Comparison of ENCODE assay signal across 12 mouse cellular contexts in the genomic region with DNA sequence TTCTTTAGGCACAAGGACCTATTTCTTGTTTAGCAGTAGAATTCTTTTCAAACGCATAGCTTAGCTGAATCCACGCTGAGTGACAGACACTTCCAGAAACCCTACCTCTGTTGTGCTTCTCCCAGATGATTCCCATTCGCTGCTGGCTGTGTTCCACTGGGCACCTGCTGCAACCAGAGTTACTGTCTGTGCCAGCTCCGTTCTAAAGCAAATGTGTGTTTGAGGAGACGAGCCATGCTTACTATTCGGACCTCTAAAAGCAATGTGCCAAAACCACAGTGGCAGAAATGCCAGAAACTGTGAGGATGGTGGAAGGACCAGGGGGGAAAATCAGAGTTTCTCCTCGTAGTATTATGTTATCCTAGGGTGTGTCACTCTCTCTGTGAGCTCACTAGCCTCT.
A peak's percentile ranks its signal among the peaks of the same experiment; 100 is the strongest.
DNase-seq lines count a peak whose midpoint lies in the region; ATAC-seq and TF ChIP-seq lines count a peak whose summit lies in the region.
"Had no signal": no experiment of that assay in that cellular context is flagged by ENCODE, and none has a peak within 500 bp of the region (broad histone marks: within the 10 kb centered on the region; RNA-seq: fewer than 3 reads in every experiment).

No protein-coding gene starts in this region.

- peaks cover 30% of the 10 kb centered on the region for H3K4me1 ChIP-seq in forebrain, embryonic 14.5 days (ENCODE audit: control insufficient read depth, insufficient read depth, low read length)
- H3K4me1 ChIP-seq in forebrain, embryonic 10.5 days: peaks cover 28% of the 10 kb centered on the region
- peaks cover 24% of the 10 kb centered on the region for H3K4me1 ChIP-seq in hindbrain, postnatal 0 days (ENCODE audit: insufficient read depth, low read length)
- H3K4me1 ChIP-seq in hindbrain, embryonic 14.5 days (replicated peaks; ENCODE audit: control insufficient read depth, insufficient read depth, low read length): peaks cover 19% of the 10 kb centered on the region

- no peak for ATAC-seq in forebrain, embryonic 14.5 days
- ATAC-seq in hindbrain, postnatal 0 days: no peak
- no peak for ATAC-seq in hindbrain, embryonic 14.5 days (ENCODE audit: low FRiP score)
- no peak for ATAC-seq in megakaryocyte, adult 5-6 weeks (ENCODE audit: poor library complexity, severe bottlenecking)

- no peak for TF ChIP-seq CTCF in hindbrain, postnatal 0 days (IDR thresholded peaks at IDR 0.05; ENCODE audit: low read depth)

- no peak overlapping the region for H3K9ac ChIP-seq in forebrain, embryonic 14.5 days (ENCODE audit: low read length)
- no peak overlapping the region for H3K9ac ChIP-seq in hindbrain, postnatal 0 days (replicated peaks; ENCODE audit: low read length)
- H3K9ac ChIP-seq in hindbrain, embryonic 14.5 days: no peak overlapping the region
- H3K9ac ChIP-seq: kidney, embryonic 15.5 days had no signal

- WGBS in forebrain, embryonic 14.5 days: 43% methylated on average over 7 of the region's 7 CpGs
- WGBS in forebrain, embryonic 10.5 days: 81% methylated on average over 7 of the region's 7 CpGs
- WGBS in hindbrain, postnatal 0 days: 34% methylated on average over 7 of the region's 7 CpGs
- 49% methylated on average over 7 of the region's 7 CpGs for WGBS in hindbrain, embryonic 14.5 days

- H3K36me3 ChIP-seq in forebrain, embryonic 14.5 days (ENCODE audit: control insufficient read depth, insufficient read depth, low read length): no peaks in the 10 kb centered on the region
- H3K36me3 ChIP-seq in forebrain, embryonic 10.5 days (replicated peaks): no peaks in the 10 kb centered on the region
- H3K36me3 ChIP-seq in hindbrain, postnatal 0 days (ENCODE audit: insufficient read depth, low read length): no peaks in the 10 kb centered on the region
- no peaks in the 10 kb centered on the region for H3K36me3 ChIP-seq in hindbrain, embryonic 14.5 days (replicated peaks; ENCODE audit: control insufficient read depth, insufficient read depth)
- H3K36me3 ChIP-seq: kidney, embryonic 15.5 days had no signal

- no peaks in the 10 kb centered on the region for H3K9me3 ChIP-seq in forebrain, embryonic 14.5 days (replicated peaks; ENCODE audit: control insufficient read depth, low read length)
- no peaks in the 10 kb centered on the region for H3K9me3 ChIP-seq in forebrain, embryonic 10.5 days
- no peaks in the 10 kb centered on the region for H3K9me3 ChIP-seq in hindbrain, postnatal 0 days (ENCODE audit: low read length)
- H3K9me3 ChIP-seq in hindbrain, embryonic 14.5 days (ENCODE audit: control insufficient read depth, low read length): no peaks in the 10 kb centered on the region
- H3K9me3 ChIP-seq: kidney, embryonic 15.5 days had no signal

- no peak overlapping the region for H3K4me2 ChIP-seq in forebrain, embryonic 14.5 days (ENCODE audit: low read length)
- H3K4me2 ChIP-seq in hindbrain, postnatal 0 days (ENCODE audit: low read depth, low read length): no peak overlapping the region
- no peak overlapping the region for H3K4me2 ChIP-seq in hindbrain, embryonic 14.5 days (replicated peaks)

- peak; percentile 56 for DNase-seq in forebrain, embryonic 14.5 days (ENCODE audit: low spot score)
- no peak for DNase-seq in forebrain, embryonic 10.5 days (ENCODE audit: extremely low spot score, low spot score)
- DNase-seq in hindbrain, postnatal 0 days (ENCODE audit: low spot score): peak; percentile 51
- DNase-seq in hindbrain, embryonic 14.5 days (ENCODE audit: low spot score): no peak
- DNase-seq in Muller cell, postnatal 12 days (ENCODE audit: inconsistent ontology term): peak; percentile 65
- peak; percentile 19 to 35 for DNase-seq in cerebellum, postnatal 36 days
- no peak for DNase-seq in frontal cortex, adult 2 months (ENCODE audit: extremely low spot score in 1 of 2, low spot score in 1 of 2)
- DNase-seq: adrenal gland, postnatal 25 days; thymus, adult 2 months had no signal

- no peak overlapping the region for H3K27ac ChIP-seq in forebrain, embryonic 14.5 days (ENCODE audit: low read depth, low read length)
- H3K27ac ChIP-seq in forebrain, embryonic 10.5 days: no peak overlapping the region
- H3K27ac ChIP-seq in hindbrain, postnatal 0 days: no peak overlapping the region
- H3K27ac ChIP-seq in hindbrain, embryonic 14.5 days: no peak overlapping the region
- H3K27ac ChIP-seq: kidney, embryonic 15.5 days had no signal

- no peaks in the 10 kb centered on the region for H3K27me3 ChIP-seq in forebrain, embryonic 14.5 days (replicated peaks; ENCODE audit: control insufficient read depth, insufficient read depth, low read length)
- no peaks in the 10 kb centered on the region for H3K27me3 ChIP-seq in forebrain, embryonic 10.5 days (ENCODE audit: poor library complexity, severe bottlenecking)
- no peaks in the 10 kb centered on the region for H3K27me3 ChIP-seq in hindbrain, postnatal 0 days (ENCODE audit: insufficient read depth, low read length)
- no peaks in the 10 kb centered on the region for H3K27me3 ChIP-seq in hindbrain, embryonic 14.5 days (ENCODE audit: control insufficient read depth, insufficient read depth, low read length)
- H3K27me3 ChIP-seq: kidney, embryonic 15.5 days; Patski had no signal

- H3K4me3 ChIP-seq in forebrain, embryonic 14.5 days (ENCODE audit: low read depth, low read length): no peak overlapping the region
- H3K4me3 ChIP-seq in forebrain, embryonic 10.5 days: no peak overlapping the region
- no peak overlapping the region for H3K4me3 ChIP-seq in hindbrain, postnatal 0 days (ENCODE audit: low read length)
- no peak overlapping the region for H3K4me3 ChIP-seq in hindbrain, embryonic 14.5 days (replicated peaks; ENCODE audit: low read length)
- H3K4me3 ChIP-seq: kidney, embryonic 15.5 days had no signal

Comparison
In these comparisons a context has a peak if more than half of its experiments do, and no peak if none do; other contexts are left out.
1. DNase-seq: peak in forebrain, embryonic 14.5 days (single experiment), hindbrain, postnatal 0 days (single experiment), Muller cell, postnatal 12 days (single experiment) and cerebellum, postnatal 36 days (2 of 2); none in forebrain, embryonic 10.5 days (single experiment), hindbrain, embryonic 14.5 days (single experiment) and frontal cortex, adult 2 months (0 of 2).